Mouse (Mus musculus) adipocyte (in vitro differentiated cells): ENCODE data around the gene Krt78.
A peak's percentile ranks its signal among the peaks of the same experiment; 100 is the strongest.

Experiments used
- DNase-seq: peaks from one replicate; pipeline ENCODE4 v3.0.0-alpha.2; 2016; ENCODE audit warnings: low spot score

The Krt78 gene

GRCm38 (mm10) chr15:101973414-101974077 is 19.5 kb upstream of the Krt78 start:
- peak; percentile 98 for DNase-seq

- peak; percentile 65 for DNase-seq
These were observed 16.4 kb upstream of the Krt78 start for GRCm38 (mm10) chr15:101970536-101970935.

- no peak for DNase-seq
These were observed 12.7 kb upstream of the Krt78 start for GRCm38 (mm10) chr15:101966808-101967207.

GRCm38 (mm10) chr15:101958891-101959290 is 4.8 kb upstream of the Krt78 start:
- DNase-seq = no peak

GRCm38 (mm10) chr15:101952733-101953474 is 1.2 kb downstream of the Krt78 start:
- DNase-seq = no peak

- no peak for DNase-seq
These were observed 8.7 kb downstream of the Krt78 start for GRCm38 (mm10) chr15:101945430-101945829.

- DNase-seq = no peak
These were observed 12.1 kb downstream of the Krt78 start for GRCm38 (mm10) chr15:101941948-101942347.

GRCm38 (mm10) chr15:101940274-101940829 is 13.7 kb downstream of the Krt78 start, which contains the start of gene Krt79:
Gene Krt79 (minus strand): TSS chr15:101940324.
- DNase-seq = no peak

- DNase-seq = peak; percentile 75
These were observed 15.3 kb downstream of the Krt78 start for GRCm38 (mm10) chr15:101938600-101939308.

GRCm38 (mm10) chr15:101933024-101933423 is 21.1 kb downstream of the Krt78 start:
- no peak for DNase-seq

GRCm38 (mm10) chr15:101929666-101930065 is 24.4 kb downstream of the Krt78 start:
- DNase-seq = no peak

- DNase-seq = peak; percentile 50
These were observed 25.0 kb downstream of the Krt78 start for GRCm38 (mm10) chr15:101929087-101929486.

GRCm38 (mm10) chr15:101927340-101928080 is 26.6 kb downstream of the Krt78 start:
- DNase-seq = peak; percentile 85

GRCm38 (mm10) chr15:101925041-101925440 is 29.0 kb downstream of the Krt78 start:
- DNase-seq = no peak

- DNase-seq = no peak
These were observed 29.5 kb downstream of the Krt78 start, which contains the start of gene Krt4 for GRCm38 (mm10) chr15:101924635-101925034. Gene Krt4 (minus strand): TSS chr15:101924735.

GRCm38 (mm10) chr15:101922296-101922695 is 31.8 kb downstream of the Krt78 start:
- no peak for DNase-seq

- no peak for DNase-seq
These were observed 38.0 kb downstream of the Krt78 start for GRCm38 (mm10) chr15:101916072-101916471.

- no peak for DNase-seq
These were observed 49.2 kb downstream of the Krt78 start for GRCm38 (mm10) chr15:101904849-101905248.

GRCm38 (mm10) chr15:101902171-101903149 is 51.6 kb downstream of the Krt78 start:
- DNase-seq = peak; percentile 27
